Mouse (Mus musculus): ENCODE data around the gene Mipep. TPM values are rescaled to one million over a fixed set of nuclear protein-coding genes. Genes with fewer than 3 reads are reported as not detected.

The Mipep gene
- total and polyA plus RNA-seq, 3 experiments, result 19.1 to 26.4 TPM; not detected in 1

GRCm38 (mm10) chr14:60893882-60894281 lies 109.5 kb downstream of the Mipep start:
- Histone ChIP-seq H3K9ac (ENCODE audit: control insufficient read depth, low read depth, low read length, poor library complexity, severe bottlenecking) (no peak overlapping the region), H3K4me1 (ENCODE audit: control insufficient read depth in 1 of 2, insufficient read depth in 2 of 2, low read length in 2 of 2) (no peaks in the 10 kb centered on the region), H3K36me3 (ENCODE audit: control insufficient read depth in 1 of 2, insufficient read depth in 2 of 2, low read length in 2 of 2) (no peaks in the 10 kb centered on the region), H3K9me3 (replicated peaks; ENCODE audit: insufficient read depth, low read length) (no peaks in the 10 kb centered on the region), H3K27ac (ENCODE audit: control insufficient read depth, low read depth, low read length) (no peak overlapping the region), H3K79me2 (ENCODE audit: control insufficient read depth, insufficient read depth, low read length, poor library complexity) (no peaks in the 10 kb centered on the region), H3K4me3 (ENCODE audit: control insufficient read depth in 1 of 2, insufficient read depth in 1 of 2, low read depth in 2 of 2, low read length in 2 of 2) (no peak overlapping the region), H3K27me3 (ENCODE audit: control insufficient read depth in 1 of 2, insufficient read depth in 2 of 2, low read length in 2 of 2) (no peaks in the 10 kb centered on the region)
- TF ChIP-seq MXI1 (IDR thresholded peaks at IDR 0.05; ENCODE audit: low read depth, low read length), result no peak
- TF ChIP-seq POLR2AphosphoS2 (IDR thresholded peaks at IDR 0.05; ENCODE audit: low read length), result no peak
- no peak for TF ChIP-seq CHD1 (IDR thresholded peaks at IDR 0.05; ENCODE audit: low read depth, low read length)
- no peak for TF ChIP-seq GABPA (IDR thresholded peaks at IDR 0.05; ENCODE audit: low read depth, low read length)
- no peak for TF ChIP-seq MAZ (IDR thresholded peaks at IDR 0.05; ENCODE audit: low read depth, low read length)
- TF ChIP-seq MYB (IDR thresholded peaks at IDR 0.05; ENCODE audit: low read depth, low read length), result no peak
- no peak for TF ChIP-seq MAFK (IDR thresholded peaks at IDR 0.05; ENCODE audit: borderline replicate concordance, low read depth, low read length)
- no peak for TF ChIP-seq TAL1 (IDR thresholded peaks at IDR 0.05; ENCODE audit: low read length)
- TF ChIP-seq EP300 (IDR thresholded peaks at IDR 0.05; ENCODE audit: low read depth in 1 of 2, low read length in 2 of 2), result no peak
- TF ChIP-seq ETS1 (IDR thresholded peaks at IDR 0.05; ENCODE audit: low read depth, low read length), result no peak
- TF ChIP-seq ZMIZ1 (IDR thresholded peaks at IDR 0.05; ENCODE audit: low read depth, low read length), result no peak
- TF ChIP-seq CTCF (IDR thresholded peaks at IDR 0.05 in 2 of 3, conservative IDR thresholded peaks at IDR 0.05 in 1 of 3; ENCODE audit: control insufficient read depth in 1 of 3, insufficient read depth in 1 of 3, low read depth in 2 of 3, low read length in 3 of 3, poor library complexity in 1 of 3, severe bottlenecking in 1 of 3), result no peak
- no peak for TF ChIP-seq USF2 (IDR thresholded peaks at IDR 0.05; ENCODE audit: borderline replicate concordance in 1 of 2, insufficient read depth in 1 of 2, low read depth in 1 of 2, low read length in 2 of 2)
- TF ChIP-seq SIN3A (IDR thresholded peaks at IDR 0.05; ENCODE audit: low read length), result no peak
- no peak for TF ChIP-seq MYC (IDR thresholded peaks at IDR 0.05; ENCODE audit: low read depth, low read length)
- TF ChIP-seq KAT2A (conservative IDR thresholded peaks at IDR 0.05; ENCODE audit: low read depth, low read length), result no peak
- no peak for TF ChIP-seq HCFC1 (IDR thresholded peaks at IDR 0.05; ENCODE audit: low read depth, low read length)
- TF ChIP-seq TCF12 (IDR thresholded peaks at IDR 0.05; ENCODE audit: low read depth, low read length), result no peak
- DNase-seq (ENCODE audit: low read depth, low spot score), result no peak

- no peak for DNase-seq (ENCODE audit: low read depth, low spot score)
- TF ChIP-seq ZC3H11A (IDR thresholded peaks at IDR 0.05; ENCODE audit: low read depth, low read length) (no peak), GATA1 (IDR thresholded peaks at IDR 0.05; ENCODE audit: low read depth, low read length) (no peak), NELFE (IDR thresholded peaks at IDR 0.05; ENCODE audit: low read depth, low read length) (no peak), MAZ (IDR thresholded peaks at IDR 0.05; ENCODE audit: low read depth, low read length) (no peak), BHLHE40 (IDR thresholded peaks at IDR 0.05; ENCODE audit: borderline replicate concordance, low read depth, low read length) (no peak), POLR2AphosphoS5 (IDR thresholded peaks at IDR 0.05; ENCODE audit: borderline replicate concordance, low read depth, low read length) (no peak), ELF1 (IDR thresholded peaks at IDR 0.05; ENCODE audit: low read depth, low read length) (no peak), SMC3 (IDR thresholded peaks at IDR 0.05; ENCODE audit: low read depth, low read length) (no peak), MAFK (IDR thresholded peaks at IDR 0.05; ENCODE audit: borderline replicate concordance, low read depth, low read length) (no peak), E2F4 (IDR thresholded peaks at IDR 0.05; ENCODE audit: borderline replicate concordance, low read depth, low read length) (no peak), UBTF (IDR thresholded peaks at IDR 0.05; ENCODE audit: borderline replicate concordance, insufficient read depth, low read depth, low read length) (no peak), MYB (IDR thresholded peaks at IDR 0.05; ENCODE audit: low read depth, low read length) (no peak)
- H3K27ac ChIP-seq (ENCODE audit: control insufficient read depth, low read depth, low read length), result no peak overlapping the region
Measured at GRCm38 (mm10) chr14:60895172-60896000, 111.0 kb downstream of the Mipep start.

More at GRCm38 (mm10) chr14:60895172-60896000, 111.0 kb downstream of the Mipep start:
- H3K9me3 ChIP-seq (replicated peaks; ENCODE audit: insufficient read depth, low read length), result no peaks in the 10 kb centered on the region
- H3K9ac ChIP-seq (ENCODE audit: control insufficient read depth, low read depth, low read length, poor library complexity, severe bottlenecking), result no peak overlapping the region
- H3K4me1 ChIP-seq (ENCODE audit: control insufficient read depth in 1 of 2, insufficient read depth in 2 of 2, low read length in 2 of 2), result no peaks in the 10 kb centered on the region
- no peaks in the 10 kb centered on the region for H3K36me3 ChIP-seq (ENCODE audit: control insufficient read depth in 1 of 2, insufficient read depth in 2 of 2, low read length in 2 of 2)
- H3K27me3 ChIP-seq (ENCODE audit: control insufficient read depth in 1 of 2, insufficient read depth in 2 of 2, low read length in 2 of 2), result no peaks in the 10 kb centered on the region
- H3K4me3 ChIP-seq (ENCODE audit: control insufficient read depth in 1 of 2, insufficient read depth in 1 of 2, low read depth in 2 of 2, low read length in 2 of 2), result no peak overlapping the region
- H3K79me2 ChIP-seq (ENCODE audit: control insufficient read depth, insufficient read depth, low read length, poor library complexity), result no peaks in the 10 kb centered on the region

Measured in MEL (cell line).